Mouse (Mus musculus) kidney, embryonic 14.5 days (tissue): Measurements from ENCODE around the gene Klk6. TPM values are rescaled to one million over a fixed set of nuclear protein-coding genes. Genes with fewer than 3 reads are reported as not detected.

Experiments used
- ATAC-seq: fragments of 200-750 bp; cut with Nextera tagmentation; 2 replicates; pipeline ENCODE4 v1.8.0; 2017; ENCODE audit warnings: moderate number of reproducible peaks, mild to moderate bottlenecking, moderate TSS enrichment, moderate library complexity; ENCODE audit not compliant: low FRiP score, low TSS enrichment
- H3K27ac ChIP-seq: fragments of 300-500 bp; sonication (generic); 2 replicates; pipeline ENCODE4 v1.5.1; 2014; ENCODE audit warnings: low read depth, mild to moderate bottlenecking, low read length, moderate library complexity, mixed read lengths
- H3K27me3 ChIP-seq: fragments of 300-500 bp; sonication (generic); 2 replicates; pipeline ENCODE4 v1.6.1; 2014; ENCODE audit warnings: mild to moderate bottlenecking, low read length; ENCODE audit not compliant: control insufficient read depth, insufficient read depth
- H3K36me3 ChIP-seq: fragments of 300-500 bp; sonication (generic); 2 replicates; pipeline ENCODE4 v1.6.1; 2014; ENCODE audit warnings: low read length, mixed read lengths; ENCODE audit not compliant: control insufficient read depth, insufficient read depth
- H3K4me1 ChIP-seq: fragments of 300-500 bp; sonication (generic); 2 replicates; pipeline ENCODE4 v1.6.1; 2014; ENCODE audit warnings: low read length, mixed read lengths; ENCODE audit not compliant: control insufficient read depth, insufficient read depth
- H3K4me2 ChIP-seq: fragments of 300-500 bp; sonication (generic); replicated peaks from 2 replicates; pipeline ENCODE4 v1.6.1; 2014; ENCODE audit warnings: low read depth, mild to moderate bottlenecking, low read length
- H3K4me3 ChIP-seq: fragments of 300-500 bp; sonication (generic); 2 replicates; pipeline ENCODE4 v1.5.1; 2014; ENCODE audit warnings: mild to moderate bottlenecking, low read length
- H3K9ac ChIP-seq: fragments of 300-500 bp; sonication (generic); 2 replicates; pipeline ENCODE4 v1.6.1; 2014; ENCODE audit warnings: low read depth, mild to moderate bottlenecking, low read length, moderate library complexity
- H3K9me3 ChIP-seq: fragments of 300-500 bp; sonication (generic); 2 replicates; pipeline ENCODE4 v1.6.1; 2016; ENCODE audit warnings: low read length; ENCODE audit not compliant: control insufficient read depth
- WGBS: fragments of 180-500 bp; shearing (Covaris S2); extraction: QIAGEN DNeasy Blood & Tissue Kit; methylation state at CpG from one replicate; pipeline ENCODE4 v1.1.7; 2014; 5-methylcytosine and 5-hydroxymethylcytosine counted together
- polyA plus RNA-seq: library from polyadenylated mRNA; unstranded; fragments of >200 nt; fragmentation: Nextera tagmentation; extraction: Ambion mirVana; gene quantifications from 2 replicates; pipeline ENCODE4 v1.2.1, GENCODE M21; 2014

The Klk6 gene
- not detected in 2 replicates for polyA plus RNA-seq

DNA sequence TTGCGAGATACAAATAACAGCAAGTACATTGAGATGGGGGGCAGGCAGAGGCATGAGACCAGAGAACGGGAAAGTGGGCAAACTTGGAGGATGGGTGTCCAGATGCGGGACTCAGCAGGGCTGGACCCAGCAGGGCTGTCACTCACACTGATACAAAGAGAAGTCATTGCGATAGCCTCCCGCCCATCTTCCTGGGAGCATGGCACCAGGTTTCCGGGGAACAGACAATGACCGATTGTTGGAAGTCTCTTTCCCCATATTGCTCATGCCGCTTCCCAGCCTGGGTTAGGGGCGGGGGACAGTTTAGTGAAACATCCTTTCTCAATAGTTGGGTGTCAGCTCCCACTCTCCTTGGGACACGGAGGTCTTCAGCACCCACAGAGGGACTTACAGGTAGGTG is at the start of gene Klk6:
TSS of gene Klk6 (plus strand) at position 301 of the 400 bp plus-strand sequence.
- Histone ChIP-seq H3K4me1 (no peaks in the 10 kb centered on the region), H3K27ac (no peak within 1 kb of the TSS)

DNA sequence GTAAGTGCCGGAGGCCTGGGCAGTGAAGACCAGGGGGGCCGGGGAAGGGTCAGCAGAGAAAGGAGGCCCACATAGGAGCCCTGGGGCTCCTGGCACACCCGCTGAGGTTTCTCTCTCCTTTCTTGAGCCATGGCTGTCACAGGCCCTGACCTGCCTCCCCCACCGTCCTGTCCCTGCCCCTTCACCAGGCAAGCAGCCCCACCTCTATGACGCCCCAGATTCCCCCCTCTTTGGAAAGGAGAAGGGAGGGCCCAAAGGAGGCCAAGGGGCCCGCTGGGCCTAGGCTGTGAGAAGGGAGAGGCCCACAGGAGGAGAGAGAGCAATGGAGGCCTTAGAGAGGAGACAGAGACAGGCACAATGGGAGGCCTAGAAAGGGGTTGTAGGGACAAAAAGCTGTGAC is 49.5 kb upstream of the Klk6 start:
- no peaks in the 10 kb centered on the region for H3K36me3 ChIP-seq
- no peak overlapping the region for H3K27ac ChIP-seq
- 66% methylated on average over 6 of the region's 6 CpGs for WGBS

More for the DNA sequence above, at the start of gene Klk6:
- Histone ChIP-seq H3K4me2 (no peak within 1 kb of the TSS), H3K4me3 (no peak within 1 kb of the TSS), H3K27me3 (no peaks in the 10 kb centered on the region), H3K9ac (no peak within 1 kb of the TSS), H3K9me3 (no peaks in the 10 kb centered on the region), H3K36me3 (no peaks in the 10 kb centered on the region)
- WGBS: 88% methylated on average over 10 of the region's 10 CpGs
- ATAC-seq: no peak

DNA sequence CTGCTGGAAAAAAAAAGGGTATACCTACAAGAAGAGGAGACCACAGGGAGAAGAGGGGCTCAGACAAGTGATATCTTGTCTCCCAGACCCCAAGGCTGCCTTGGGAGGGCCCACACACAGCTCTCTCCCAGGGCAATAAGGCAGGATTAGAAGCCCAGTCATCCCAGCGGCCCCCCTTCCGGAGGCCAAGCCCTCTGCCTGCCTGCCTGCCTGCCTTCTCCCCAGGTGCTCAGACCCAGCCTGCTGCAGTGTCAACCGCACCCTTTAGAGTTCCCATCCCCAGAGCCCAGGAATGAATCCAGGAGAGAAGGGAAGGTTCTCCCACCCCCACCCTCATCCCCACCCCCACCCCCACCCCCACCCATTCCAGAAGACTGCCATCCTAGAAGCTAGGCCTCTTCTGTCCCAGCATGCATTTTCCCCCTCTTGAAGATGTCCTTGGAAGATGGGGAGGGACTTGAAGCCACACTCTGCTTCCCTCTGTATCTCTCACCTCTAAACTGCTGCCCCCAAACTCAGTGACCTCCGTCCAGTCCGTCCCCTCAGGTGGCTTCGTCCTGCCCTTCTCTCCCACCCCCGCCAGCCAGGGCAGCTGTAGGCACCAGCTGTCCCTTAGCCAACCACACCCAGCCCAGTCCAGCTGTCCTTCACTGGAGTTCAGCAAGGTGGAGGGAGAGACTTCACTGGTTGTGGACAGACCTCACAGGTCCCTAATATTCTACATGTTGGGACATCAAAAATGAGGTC is 48.8 kb upstream of the Klk6 start:
- Histone ChIP-seq H3K4me1 (no peaks in the 10 kb centered on the region), H3K4me3 (no peak overlapping the region), H3K9me3 (no peaks in the 10 kb centered on the region), H3K36me3 (no peaks in the 10 kb centered on the region), H3K9ac (no peak overlapping the region), H3K27me3 (no peaks in the 10 kb centered on the region), H3K27ac (no peak overlapping the region), H3K4me2 (no peak overlapping the region)
- WGBS: 44% methylated on average over 7 of the region's 7 CpGs
- ATAC-seq: no peak

More for the DNA sequence above, 49.5 kb upstream of the Klk6 start:
- H3K27me3 ChIP-seq: no peaks in the 10 kb centered on the region
- no peak for ATAC-seq
- H3K4me3 ChIP-seq: no peak overlapping the region
- H3K9ac ChIP-seq: no peak overlapping the region
- no peaks in the 10 kb centered on the region for H3K9me3 ChIP-seq
- no peaks in the 10 kb centered on the region for H3K4me1 ChIP-seq
- no peak overlapping the region for H3K4me2 ChIP-seq

GRCm38 (mm10) chr7:43776506-43776905 is 47.8 kb upstream of the Klk6 start:
- Histone ChIP-seq H3K4me2 (no peak overlapping the region), H3K4me1 (no peaks in the 10 kb centered on the region), H3K27ac (no peak overlapping the region), H3K36me3 (no peaks in the 10 kb centered on the region), H3K27me3 (no peaks in the 10 kb centered on the region), H3K4me3 (no peak overlapping the region), H3K9ac (no peak overlapping the region), H3K9me3 (no peaks in the 10 kb centered on the region)
- ATAC-seq: no peak
- 80% methylated on average over 5 of the region's 5 CpGs for WGBS

DNA sequence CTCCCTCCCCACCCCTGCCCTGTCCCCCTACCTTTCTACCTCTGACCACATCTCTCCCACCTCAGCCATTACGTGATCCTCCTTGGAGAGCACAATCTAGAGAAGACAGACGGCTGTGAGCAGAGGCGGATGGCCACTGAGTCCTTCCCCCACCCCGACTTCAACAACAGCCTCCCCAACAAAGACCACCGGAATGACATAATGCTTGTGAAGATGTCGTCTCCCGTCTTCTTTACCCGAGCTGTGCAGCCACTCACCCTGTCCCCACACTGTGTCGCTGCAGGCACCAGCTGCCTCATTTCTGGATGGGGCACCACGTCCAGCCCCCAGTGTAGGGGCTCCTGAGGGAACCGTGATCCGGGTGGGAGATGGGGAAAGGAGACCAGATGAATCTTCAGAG is 46.9 kb upstream of the Klk6 start:
- H3K4me3 ChIP-seq: no peak overlapping the region
- no peak overlapping the region for H3K4me2 ChIP-seq
- no peaks in the 10 kb centered on the region for H3K9me3 ChIP-seq
- no peak overlapping the region for H3K27ac ChIP-seq
- no peak for ATAC-seq
- 92% methylated on average over 12 of the region's 12 CpGs for WGBS
- H3K27me3 ChIP-seq: no peaks in the 10 kb centered on the region
- no peaks in the 10 kb centered on the region for H3K4me1 ChIP-seq
- no peak overlapping the region for H3K9ac ChIP-seq
- no peaks in the 10 kb centered on the region for H3K36me3 ChIP-seq

DNA sequence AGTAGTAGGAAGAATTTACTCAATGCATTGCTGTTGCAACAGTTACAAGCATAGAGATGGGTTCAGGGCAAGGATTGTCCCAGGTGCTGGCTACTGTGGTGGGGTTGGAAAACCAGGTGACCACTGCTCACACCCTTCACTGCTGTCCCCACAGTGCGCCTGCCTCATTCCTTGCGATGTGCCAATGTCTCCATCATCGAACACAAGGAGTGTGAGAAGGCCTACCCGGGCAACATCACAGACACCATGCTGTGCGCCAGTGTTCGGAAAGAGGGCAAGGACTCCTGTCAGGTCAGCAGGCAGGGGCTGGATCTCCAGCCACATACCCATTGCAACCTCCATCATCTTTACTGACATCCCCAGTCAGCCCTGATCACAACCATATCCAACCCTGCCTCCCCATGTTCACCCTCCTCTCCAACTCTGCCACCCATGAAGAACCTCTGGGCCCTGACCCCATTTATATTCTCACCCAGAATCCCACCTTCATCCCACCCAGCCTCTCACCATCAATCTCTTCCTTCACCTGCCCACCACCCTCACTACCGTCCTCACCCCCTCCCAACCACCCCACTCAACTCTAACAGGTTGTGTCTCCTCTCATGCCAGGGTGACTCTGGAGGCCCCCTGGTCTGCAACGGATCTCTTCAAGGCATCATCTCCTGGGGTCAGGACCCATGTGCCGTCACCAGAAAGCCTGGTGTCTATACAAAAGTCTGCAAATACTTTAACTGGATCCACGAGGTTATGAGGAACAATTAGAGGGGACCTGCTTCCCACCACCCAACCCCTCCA is 45.9 kb upstream of the Klk6 start:
- H3K4me2 ChIP-seq: no peak overlapping the region
- ATAC-seq: no peak
- no peaks in the 10 kb centered on the region for H3K36me3 ChIP-seq
- 87% methylated on average over 10 of the region's 10 CpGs for WGBS
- no peaks in the 10 kb centered on the region for H3K9me3 ChIP-seq
- no peak overlapping the region for H3K4me3 ChIP-seq
- 0 out of 2 replicates have a peak, but pooled peaks cover 4% of the 10 kb centered on the region for H3K4me1 ChIP-seq
- no peak overlapping the region for H3K27ac ChIP-seq
- no peak overlapping the region for H3K9ac ChIP-seq
- H3K27me3 ChIP-seq: 0 out of 2 replicates have a peak, but pooled peaks cover 5% of the 10 kb centered on the region

GRCm38 (mm10) chr7:43780241-43780640 is 44.1 kb upstream of the Klk6 start:
- Histone ChIP-seq H3K27me3 (0 out of 2 replicates have a peak, but pooled peaks cover 6% of the 10 kb centered on the region), H3K27ac (no peak overlapping the region), H3K4me2 (no peak overlapping the region), H3K9ac (no peak overlapping the region), H3K9me3 (no peaks in the 10 kb centered on the region), H3K4me3 (no peak overlapping the region), H3K4me1 (0 out of 2 replicates have a peak, but pooled peaks cover 4% of the 10 kb centered on the region), H3K36me3 (no peaks in the 10 kb centered on the region)
- ATAC-seq: no peak
- WGBS: 73% methylated on average over 6 of the region's 6 CpGs

GRCm38 (mm10) chr7:43780746-43781145 is 43.6 kb upstream of the Klk6 start, which contains the start of gene Klk10:
Gene Klk10, plus strand, starts transcription at chr7:43781035.
- WGBS: 49% methylated on average over 5 of the region's 5 CpGs
- H3K27me3 ChIP-seq: 0 out of 2 replicates have a peak, but pooled peaks cover 6% of the 10 kb centered on the region
- no peak within 1 kb of the TSS for H3K4me3 ChIP-seq
- no peak within 1 kb of the TSS for H3K27ac ChIP-seq
- ATAC-seq: no peak
- no peaks in the 10 kb centered on the region for H3K36me3 ChIP-seq
- H3K9ac ChIP-seq: no peak within 1 kb of the TSS
- H3K9me3 ChIP-seq: no peaks in the 10 kb centered on the region
- H3K4me2 ChIP-seq: no peak within 1 kb of the TSS
- H3K4me1 ChIP-seq: 0 out of 2 replicates have a peak, but pooled peaks cover 4% of the 10 kb centered on the region

DNA sequence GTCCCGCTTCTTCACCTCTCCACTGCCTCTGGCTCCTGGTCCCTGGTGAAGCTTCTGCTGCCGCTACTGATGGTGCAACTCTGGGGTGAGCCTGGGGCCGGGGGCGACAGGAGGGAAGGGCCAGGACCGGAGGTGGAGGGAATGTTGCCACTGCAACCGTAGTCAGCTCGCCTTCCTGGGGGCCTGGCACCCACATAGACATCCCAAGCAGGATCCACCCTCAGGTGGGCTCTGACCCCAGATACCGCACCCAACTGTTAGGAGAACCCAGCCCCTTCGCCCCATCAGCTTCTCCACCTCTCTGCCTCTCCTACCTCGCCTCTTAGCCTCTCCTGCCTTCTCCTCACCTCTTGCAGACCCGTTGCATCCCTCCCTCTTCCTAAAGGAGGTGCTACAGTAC is 42.8 kb upstream of the Klk6 start:
- no peaks in the 10 kb centered on the region for H3K9me3 ChIP-seq

More for the DNA sequence above, 42.8 kb upstream of the Klk6 start:
- H3K4me3 ChIP-seq: no peak overlapping the region
- H3K9ac ChIP-seq: no peak overlapping the region
- no peaks in the 10 kb centered on the region for H3K36me3 ChIP-seq
- no peak overlapping the region for H3K27ac ChIP-seq
- ATAC-seq: no peak
- 92% methylated on average over 11 of the region's 11 CpGs for WGBS
- 0 out of 2 replicates have a peak, but pooled peaks cover 6% of the 10 kb centered on the region for H3K27me3 ChIP-seq
- H3K4me1 ChIP-seq: 0 out of 2 replicates have a peak, but pooled peaks cover 4% of the 10 kb centered on the region
- H3K4me2 ChIP-seq: no peak overlapping the region
